Mouse (Mus musculus): Measurements from ENCODE around the gene Ikzf1. TPM values are rescaled to one million over a fixed set of nuclear protein-coding genes. Genes with fewer than 3 reads are reported as not detected.

The Ikzf1 gene
- total RNA-seq, 2 experiments from 2014 or later = 1.7 to 1.8 TPM

- no peak for DNase-seq
These were observed 40.6 kb downstream of the Ikzf1 start for GRCm38 (mm10) chr11:11725252-11725875.

GRCm38 (mm10) chr11:11725876-11726525 lies 41.2 kb downstream of the Ikzf1 start:
- DNase-seq = no peak

GRCm38 (mm10) chr11:11726807-11727276 lies 42.0 kb downstream of the Ikzf1 start:
- no peak for DNase-seq

GRCm38 (mm10) chr11:11727936-11728556 lies 43.2 kb downstream of the Ikzf1 start:
- no peak for DNase-seq

- DNase-seq = no peak
These were observed 44.4 kb downstream of the Ikzf1 start for GRCm38 (mm10) chr11:11729216-11729615.

- no peak for DNase-seq
These were observed 45.3 kb downstream of the Ikzf1 start for GRCm38 (mm10) chr11:11730062-11730461.

GRCm38 (mm10) chr11:11731727-11732126 lies 46.9 kb downstream of the Ikzf1 start:
- no peak for DNase-seq

- DNase-seq = no peak
These were observed 48.4 kb downstream of the Ikzf1 start for GRCm38 (mm10) chr11:11732972-11733770.

- no peak for DNase-seq
These were observed 50.4 kb downstream of the Ikzf1 start for GRCm38 (mm10) chr11:11735155-11735554.

- DNase-seq = no peak
These were observed 52.1 kb downstream of the Ikzf1 start for GRCm38 (mm10) chr11:11736948-11737347.

- no peak for DNase-seq
These were observed 52.8 kb downstream of the Ikzf1 start for GRCm38 (mm10) chr11:11737562-11737961.

- DNase-seq = no peak
These were observed 54.3 kb downstream of the Ikzf1 start for GRCm38 (mm10) chr11:11739054-11739453.

- no peak for DNase-seq
These were observed 55.8 kb downstream of the Ikzf1 start for GRCm38 (mm10) chr11:11740603-11741002.

- DNase-seq = no peak
These were observed 56.8 kb downstream of the Ikzf1 start for GRCm38 (mm10) chr11:11741574-11741973.

GRCm38 (mm10) chr11:11742626-11743025 lies 57.8 kb downstream of the Ikzf1 start:
- DNase-seq = peak; percentile 51

GRCm38 (mm10) chr11:11744222-11744621 lies 59.4 kb downstream of the Ikzf1 start:
- no peak for DNase-seq

- no peak for DNase-seq
These were observed 66.3 kb downstream of the Ikzf1 start for GRCm38 (mm10) chr11:11751091-11751490.

GRCm38 (mm10) chr11:11752859-11753258 lies 68.1 kb downstream of the Ikzf1 start:
- DNase-seq = no peak

- DNase-seq = no peak
These were observed 73.3 kb downstream of the Ikzf1 start for GRCm38 (mm10) chr11:11758121-11758520.

GRCm38 (mm10) chr11:11758883-11759282 lies 74.1 kb downstream of the Ikzf1 start:
- DNase-seq = no peak

- no peak for DNase-seq
These were observed 78.4 kb downstream of the Ikzf1 start for GRCm38 (mm10) chr11:11763211-11763666.

GRCm38 (mm10) chr11:11765414-11765813 lies 80.6 kb downstream of the Ikzf1 start:
- no peak for DNase-seq

GRCm38 (mm10) chr11:11766105-11766504 lies 81.3 kb downstream of the Ikzf1 start:
- DNase-seq = no peak
